Mouse (Mus musculus): ENCODE data around the gene Nol4l. TPM values are rescaled to one million over a fixed set of nuclear protein-coding genes. Genes with fewer than 3 reads are reported as not detected.
A peak's percentile ranks its signal among the peaks of the same experiment; 100 is the strongest.
"Not testable (repeated sequence)": the region's sequence is repeated elsewhere in the genome, so short reads cannot be mapped to it uniquely, and the experiment has no call there.

Nol4l gene
- polyA plus RNA-seq, 1 experiment from 2014 or later: 7.0 TPM

GRCm38 (mm10) chr2:153509211-153510029, 20.4 kb downstream of the Nol4l start:
- 0 out of 2 replicates have a peak overlapping the region, but pooled peaks have one; percentile 44 for H3K27ac ChIP-seq (ENCODE audit: low read length)
- ATAC-seq (replicated peaks; ENCODE audit: extremely low read depth, insufficient read depth, low FRiP score): peak; percentile 46

GRCm38 (mm10) chr2:153508405-153508804, 21.4 kb downstream of the Nol4l start:
- Histone ChIP-seq H3K9me3 (replicated peaks; ENCODE audit: control insufficient read depth, low read length) (no peaks in the 10 kb centered on the region), H3K27me3 (ENCODE audit: control insufficient read depth, insufficient read depth, low read length) (no peaks in the 10 kb centered on the region), H3K4me2 (ENCODE audit: low read depth, low read length) (no peak overlapping the region), H3K9ac (ENCODE audit: low read length) (no peak overlapping the region; the same call in 1 of the 2 replicates), H3K36me3 (ENCODE audit: control insufficient read depth, insufficient read depth) (no peaks in the 10 kb centered on the region), H3K27ac (ENCODE audit: low read length) (no peak overlapping the region), H3K4me1 (ENCODE audit: control insufficient read depth, insufficient read depth, low read length) (peaks cover 22% of the 10 kb centered on the region), H3K4me3 (ENCODE audit: low read length) (no peak overlapping the region)
- 86% methylated on average over 3 of the region's 3 CpGs for WGBS
- no peak for ATAC-seq (replicated peaks; ENCODE audit: extremely low read depth, insufficient read depth, low FRiP score)

More at GRCm38 (mm10) chr2:153509211-153510029, 20.4 kb downstream of the Nol4l start:
- H3K9me3 ChIP-seq (replicated peaks; ENCODE audit: control insufficient read depth, low read length): no peaks in the 10 kb centered on the region
- peak overlapping the region; percentile 54 for H3K9ac ChIP-seq (ENCODE audit: low read length)
- no peaks in the 10 kb centered on the region for H3K27me3 ChIP-seq (ENCODE audit: control insufficient read depth, insufficient read depth, low read length)
- peak overlapping the region; percentile 40; the same call in 1 of the 2 replicates for H3K4me2 ChIP-seq (ENCODE audit: low read depth, low read length)
- H3K4me3 ChIP-seq (ENCODE audit: low read length): no peak overlapping the region
- H3K36me3 ChIP-seq (ENCODE audit: control insufficient read depth, insufficient read depth): no peaks in the 10 kb centered on the region
- peaks cover 22% of the 10 kb centered on the region for H3K4me1 ChIP-seq (ENCODE audit: control insufficient read depth, insufficient read depth, low read length)
- 19% methylated on average over 18 of the region's 18 CpGs for WGBS

GRCm38 (mm10) chr2:153507969-153508368, 21.8 kb downstream of the Nol4l start:
- Histone ChIP-seq H3K9ac (ENCODE audit: low read length) (peak overlapping the region; percentile 49), H3K4me1 (ENCODE audit: control insufficient read depth, insufficient read depth, low read length) (peaks cover 22% of the 10 kb centered on the region), H3K36me3 (ENCODE audit: control insufficient read depth, insufficient read depth) (no peaks in the 10 kb centered on the region), H3K4me3 (ENCODE audit: low read length) (no peak overlapping the region), H3K27me3 (ENCODE audit: control insufficient read depth, insufficient read depth, low read length) (no peaks in the 10 kb centered on the region), H3K4me2 (ENCODE audit: low read depth, low read length) (no peak overlapping the region), H3K9me3 (replicated peaks; ENCODE audit: control insufficient read depth, low read length) (no peaks in the 10 kb centered on the region), H3K27ac (ENCODE audit: low read length) (no peak overlapping the region)
- 100% methylated on average over 2 of the region's 2 CpGs for WGBS
- no peak for ATAC-seq (replicated peaks; ENCODE audit: extremely low read depth, insufficient read depth, low FRiP score)

- H3K27me3 ChIP-seq (ENCODE audit: control insufficient read depth, insufficient read depth, low read length): no peaks in the 10 kb centered on the region
- H3K9ac ChIP-seq (ENCODE audit: low read length): no peak overlapping the region
- H3K4me2 ChIP-seq (ENCODE audit: low read depth, low read length): no peak overlapping the region
- no peak overlapping the region for H3K4me3 ChIP-seq (ENCODE audit: low read length)
- H3K27ac ChIP-seq (ENCODE audit: low read length): no peak overlapping the region
- H3K4me1 ChIP-seq (ENCODE audit: control insufficient read depth, insufficient read depth, low read length): peaks cover 11% of the 10 kb centered on the region
- no peaks in the 10 kb centered on the region for H3K9me3 ChIP-seq (replicated peaks; ENCODE audit: control insufficient read depth, low read length)
- no peaks in the 10 kb centered on the region for H3K36me3 ChIP-seq (ENCODE audit: control insufficient read depth, insufficient read depth)
- WGBS: 68% methylated on average over 5 of the region's 5 CpGs
- no peak for ATAC-seq (replicated peaks; ENCODE audit: extremely low read depth, insufficient read depth, low FRiP score)
These were observed 23.4 kb downstream of the Nol4l start for GRCm38 (mm10) chr2:153506385-153506784.

GRCm38 (mm10) chr2:153499154-153499553, 30.6 kb downstream of the Nol4l start:
- Histone ChIP-seq H3K36me3 (ENCODE audit: control insufficient read depth, insufficient read depth) (no peaks in the 10 kb centered on the region), H3K4me3 (ENCODE audit: low read length) (no peak overlapping the region), H3K4me1 (ENCODE audit: control insufficient read depth, insufficient read depth, low read length) (peaks cover 31% of the 10 kb centered on the region), H3K27me3 (ENCODE audit: control insufficient read depth, insufficient read depth, low read length) (no peaks in the 10 kb centered on the region), H3K9ac (ENCODE audit: low read length) (no peak overlapping the region), H3K27ac (ENCODE audit: low read length) (no peak overlapping the region), H3K9me3 (replicated peaks; ENCODE audit: control insufficient read depth, low read length) (no peaks in the 10 kb centered on the region), H3K4me2 (ENCODE audit: low read depth, low read length) (no peak overlapping the region)
- WGBS: 64% methylated on average over 4 of the region's 4 CpGs
- no peak for ATAC-seq (replicated peaks; ENCODE audit: extremely low read depth, insufficient read depth, low FRiP score)

GRCm38 (mm10) chr2:153496898-153497297, 32.9 kb downstream of the Nol4l start:
- WGBS: 58% methylated on average over 13 of the region's 13 CpGs
- H3K27me3 ChIP-seq (ENCODE audit: control insufficient read depth, insufficient read depth, low read length): no peaks in the 10 kb centered on the region
- peak overlapping the region; percentile 51 for H3K9ac ChIP-seq (ENCODE audit: low read length)
- H3K4me3 ChIP-seq (ENCODE audit: low read length): no peak overlapping the region
- H3K27ac ChIP-seq (ENCODE audit: low read length): peak overlapping the region; percentile 57
- no peak overlapping the region for H3K4me2 ChIP-seq (ENCODE audit: low read depth, low read length)
- no peaks in the 10 kb centered on the region for H3K36me3 ChIP-seq (ENCODE audit: control insufficient read depth, insufficient read depth)
- no peak for ATAC-seq (replicated peaks; ENCODE audit: extremely low read depth, insufficient read depth, low FRiP score)
- H3K9me3 ChIP-seq (replicated peaks; ENCODE audit: control insufficient read depth, low read length): no peaks in the 10 kb centered on the region
- H3K4me1 ChIP-seq (ENCODE audit: control insufficient read depth, insufficient read depth, low read length): peaks cover 46% of the 10 kb centered on the region

GRCm38 (mm10) chr2:153496301-153496700, 33.5 kb downstream of the Nol4l start:
- Histone ChIP-seq H3K4me3 (ENCODE audit: low read length) (no peak overlapping the region), H3K4me1 (ENCODE audit: control insufficient read depth, insufficient read depth, low read length) (peaks cover 48% of the 10 kb centered on the region), H3K9ac (ENCODE audit: low read length) (no peak overlapping the region), H3K27me3 (ENCODE audit: control insufficient read depth, insufficient read depth, low read length) (no peaks in the 10 kb centered on the region), H3K9me3 (replicated peaks; ENCODE audit: control insufficient read depth, low read length) (no peaks in the 10 kb centered on the region), H3K27ac (ENCODE audit: low read length) (peak overlapping the region; percentile 57; the same call in 1 of the 2 replicates), H3K4me2 (ENCODE audit: low read depth, low read length) (no peak overlapping the region), H3K36me3 (ENCODE audit: control insufficient read depth, insufficient read depth) (no peaks in the 10 kb centered on the region)
- ATAC-seq (replicated peaks; ENCODE audit: extremely low read depth, insufficient read depth, low FRiP score): no peak
- WGBS: 76% methylated on average over 6 of the region's 6 CpGs

GRCm38 (mm10) chr2:153495818-153496217, 34.0 kb downstream of the Nol4l start:
- Histone ChIP-seq H3K4me2 (ENCODE audit: low read depth, low read length) (no peak overlapping the region), H3K27me3 (ENCODE audit: control insufficient read depth, insufficient read depth, low read length) (no peaks in the 10 kb centered on the region), H3K4me1 (ENCODE audit: control insufficient read depth, insufficient read depth, low read length) (peaks cover 51% of the 10 kb centered on the region), H3K36me3 (ENCODE audit: control insufficient read depth, insufficient read depth) (no peaks in the 10 kb centered on the region), H3K4me3 (ENCODE audit: low read length) (no peak overlapping the region), H3K9ac (ENCODE audit: low read length) (no peak overlapping the region), H3K27ac (ENCODE audit: low read length) (peak overlapping the region; percentile 57), H3K9me3 (replicated peaks; ENCODE audit: control insufficient read depth, low read length) (no peaks in the 10 kb centered on the region)
- ATAC-seq (replicated peaks; ENCODE audit: extremely low read depth, insufficient read depth, low FRiP score): no peak
- 53% methylated on average over 4 of the region's 4 CpGs for WGBS

GRCm38 (mm10) chr2:153495391-153495790, 34.4 kb downstream of the Nol4l start:
- not testable (repeated sequence) for H3K9ac ChIP-seq (ENCODE audit: low read length); H3K9me3 ChIP-seq (replicated peaks; ENCODE audit: control insufficient read depth, low read length); H3K36me3 ChIP-seq (ENCODE audit: control insufficient read depth, insufficient read depth); H3K4me2 ChIP-seq (ENCODE audit: low read depth, low read length); H3K4me3 ChIP-seq (ENCODE audit: low read length); H3K27me3 ChIP-seq (ENCODE audit: control insufficient read depth, insufficient read depth, low read length); ATAC-seq (replicated peaks; ENCODE audit: extremely low read depth, insufficient read depth, low FRiP score)
- 87% methylated on average over 4 of the region's 4 CpGs for WGBS
- peaks cover 52% of the 10 kb centered on the region for H3K4me1 ChIP-seq (ENCODE audit: control insufficient read depth, insufficient read depth, low read length)
- H3K27ac ChIP-seq (ENCODE audit: low read length): peak overlapping the region; percentile 91
